Mouse (Mus musculus) neural tube, embryonic 10.5 days (tissue): Measurements from ENCODE around the gene Ano1.
A peak's percentile ranks its signal among the peaks of the same experiment; 100 is the strongest.

Experiments
- DNase-seq: peaks from one replicate; pipeline ENCODE4 v3.0.0-alpha.2; 2017; ENCODE audit warnings: low spot score; ENCODE audit errors: extremely low spot score

The Ano1 gene

DNA sequence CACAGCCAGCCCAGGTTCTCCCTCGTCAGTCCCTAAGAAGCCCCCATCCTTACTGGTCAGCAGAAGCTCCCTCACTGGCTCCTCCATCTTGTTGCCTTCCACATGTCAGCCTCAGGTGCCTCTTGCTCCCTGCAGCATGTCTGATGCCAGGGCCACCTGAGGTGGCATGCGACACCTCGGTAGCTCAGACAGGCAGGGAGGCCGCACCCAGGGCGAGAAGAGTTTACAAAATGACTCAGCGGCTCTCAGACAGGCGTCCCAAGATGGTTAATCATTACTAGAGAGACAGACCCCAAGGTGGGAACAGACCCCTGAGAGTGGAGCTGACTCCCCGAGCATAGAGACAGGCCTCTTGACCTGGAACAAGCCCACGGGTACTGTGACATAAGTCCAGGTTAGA, at the start of gene Ano1:
TSS of gene Ano1 (minus strand) at position 142 of the 400 bp plus-strand sequence.
- no peak for DNase-seq

DNA sequence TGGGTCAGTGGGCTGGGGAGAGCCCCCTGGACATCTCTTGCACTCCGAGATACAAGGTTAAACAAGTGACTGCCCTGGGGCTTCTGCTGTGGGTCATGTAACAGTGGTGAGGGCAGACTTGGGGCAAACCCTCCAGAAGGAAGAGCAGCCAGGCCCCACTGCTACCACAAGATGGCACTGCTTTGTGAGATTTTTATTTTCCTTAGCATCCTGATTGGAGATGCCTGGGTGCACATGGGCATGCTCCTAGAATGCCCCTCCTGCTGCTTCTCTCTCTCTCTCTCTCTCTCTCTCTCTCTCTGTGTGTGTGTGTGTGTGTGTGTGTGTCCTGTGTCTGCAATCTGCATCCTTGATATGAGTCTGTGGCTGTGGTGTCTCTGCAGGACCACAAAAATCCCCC, 46.7 kb upstream of the Ano1 start:
- DNase-seq = peak; percentile 47

DNA sequence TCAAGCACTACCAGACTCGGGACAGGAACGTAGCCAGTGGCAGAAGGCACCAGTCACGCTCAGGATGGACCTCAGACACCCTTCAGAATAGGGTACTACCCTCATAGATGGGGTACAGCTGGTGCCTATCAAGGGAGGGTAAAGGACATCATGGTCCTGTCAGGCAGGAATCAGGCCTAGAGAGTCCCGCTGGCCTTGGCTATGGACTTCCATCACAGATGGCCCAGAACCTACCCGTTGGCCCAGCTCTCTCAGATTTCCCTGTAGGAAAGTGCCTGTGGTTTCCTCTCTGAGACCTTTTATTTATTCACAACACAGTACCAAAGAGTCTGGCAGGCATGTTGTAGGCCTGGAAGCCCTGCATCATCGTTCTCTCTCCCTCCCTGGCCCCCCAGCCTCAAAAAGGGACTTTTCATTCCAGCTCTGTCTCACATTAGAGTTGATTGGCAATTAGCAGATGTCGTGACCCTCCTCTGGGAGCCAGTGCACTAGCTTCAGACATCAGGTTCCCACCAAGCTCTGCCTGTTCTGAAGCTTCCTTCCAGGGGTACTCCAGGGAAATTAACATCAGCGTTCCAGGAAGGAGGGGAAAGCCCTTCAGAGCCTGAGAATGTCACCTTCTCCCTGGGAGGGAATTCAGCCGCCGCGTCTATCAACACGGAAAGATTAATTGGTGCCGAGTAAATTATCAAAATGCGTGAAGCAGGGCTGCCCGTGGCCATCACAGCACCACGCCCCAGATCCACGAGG, 45.4 kb upstream of the Ano1 start:
- DNase-seq = no peak

DNA sequence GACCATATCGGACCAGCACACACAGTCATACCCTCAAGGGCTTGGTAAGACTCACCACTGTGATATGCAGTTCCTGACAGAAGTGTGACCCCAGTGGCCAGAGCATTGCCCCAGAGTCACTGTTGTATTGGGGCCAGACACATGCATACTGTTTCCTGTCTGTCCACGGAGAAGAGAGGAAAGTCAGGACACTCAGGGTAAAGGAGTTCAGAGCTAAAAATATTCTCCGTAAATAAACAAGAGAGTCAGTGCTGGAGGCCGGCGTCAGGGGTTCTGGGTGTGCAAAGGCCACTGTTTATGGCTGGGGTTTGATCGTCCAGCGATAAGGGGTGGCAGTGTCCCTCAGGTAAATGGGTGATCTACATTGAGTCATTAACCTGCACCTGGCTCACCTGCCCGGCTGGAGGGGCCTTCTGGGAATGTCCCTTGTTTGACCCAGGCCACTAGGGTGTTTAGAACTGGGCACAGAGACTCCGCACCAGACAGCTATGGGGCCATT, 44.3 kb upstream of the Ano1 start:
- DNase-seq = no peak

DNA sequence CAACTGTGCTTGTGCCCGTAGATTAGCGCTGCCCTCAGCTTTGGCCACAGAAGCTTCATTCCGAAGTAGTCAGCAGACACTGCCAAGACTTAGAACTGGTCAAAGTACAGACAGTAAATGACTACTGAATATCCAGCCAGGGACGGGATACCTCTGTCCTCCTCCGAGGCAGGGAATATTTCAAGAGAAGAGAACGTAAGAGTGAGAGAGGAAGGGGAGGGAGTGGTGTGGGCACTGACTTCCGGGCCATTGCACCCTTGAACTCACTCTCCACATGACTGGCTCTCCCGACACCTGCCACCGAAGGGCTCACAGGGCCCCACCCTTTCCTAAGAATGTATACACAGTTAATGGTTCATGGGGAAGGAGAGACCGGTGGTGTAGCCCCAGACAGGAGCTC, 41.5 kb upstream of the Ano1 start:
- no peak for DNase-seq

DNA sequence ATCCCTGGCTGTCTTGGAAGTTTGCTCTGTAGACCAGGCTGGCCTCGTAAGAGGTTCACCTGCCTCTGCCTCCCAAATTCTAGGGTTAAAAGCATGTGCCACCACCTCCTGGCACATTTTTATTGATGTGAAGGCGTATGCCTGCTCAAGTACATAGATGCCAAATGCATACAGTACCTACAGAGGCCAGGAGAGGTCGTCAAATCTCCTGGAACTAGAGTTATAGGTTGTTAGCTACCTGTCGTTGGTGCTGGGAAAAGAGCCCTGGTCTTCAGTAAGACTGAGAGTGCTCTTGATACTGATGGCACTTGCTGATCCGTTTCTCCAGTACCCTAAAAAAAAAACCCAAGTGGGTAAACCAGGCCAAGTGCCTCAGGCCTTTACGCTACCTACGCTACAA, 39.7 kb upstream of the Ano1 start:
- no peak for DNase-seq

DNA sequence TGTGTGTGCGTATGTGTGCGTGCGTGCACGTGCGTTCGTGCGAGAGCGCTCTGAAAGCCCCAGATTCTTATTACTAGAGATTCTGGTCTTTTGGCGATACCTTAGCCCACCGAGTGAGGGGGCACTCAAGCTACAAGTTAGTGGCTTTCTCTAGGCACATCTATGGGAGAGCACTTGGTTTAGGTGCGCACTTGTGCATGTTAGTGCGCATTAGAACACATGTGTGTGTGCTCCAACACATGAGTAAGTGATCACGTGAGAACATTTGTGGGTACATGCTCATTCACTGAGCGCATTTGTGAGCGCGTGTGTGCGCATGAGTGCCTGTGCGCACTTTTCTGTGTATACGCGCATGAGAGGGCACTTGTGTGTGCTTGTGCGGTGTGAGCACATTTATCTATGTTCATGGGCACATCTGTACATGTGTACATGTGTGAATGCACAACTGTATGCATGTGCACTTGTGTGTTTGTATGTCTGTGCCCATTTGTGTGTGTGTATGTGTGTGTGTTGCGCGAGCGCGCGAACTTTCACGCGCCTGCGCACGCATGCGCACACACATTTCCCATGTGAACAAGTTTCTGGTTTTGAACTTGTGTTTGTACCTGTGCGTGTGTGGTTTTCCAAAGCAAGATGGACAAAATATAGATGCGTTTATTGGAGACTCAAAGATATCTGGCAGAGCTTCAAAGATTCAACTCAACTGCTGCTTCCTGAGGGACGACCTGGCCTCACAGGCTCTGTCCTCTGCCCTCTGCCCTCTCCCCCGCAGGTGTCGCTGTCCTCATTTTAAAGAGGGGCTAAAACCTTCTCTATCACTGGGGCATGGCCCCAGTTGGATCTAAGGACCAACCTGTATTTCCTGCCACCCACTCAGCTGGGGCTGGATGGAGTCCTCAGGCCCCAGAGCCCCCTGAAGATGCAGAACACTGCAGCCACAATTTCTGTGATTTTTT, 38.1 kb upstream of the Ano1 start:
- DNase-seq = peak; percentile 47

DNA sequence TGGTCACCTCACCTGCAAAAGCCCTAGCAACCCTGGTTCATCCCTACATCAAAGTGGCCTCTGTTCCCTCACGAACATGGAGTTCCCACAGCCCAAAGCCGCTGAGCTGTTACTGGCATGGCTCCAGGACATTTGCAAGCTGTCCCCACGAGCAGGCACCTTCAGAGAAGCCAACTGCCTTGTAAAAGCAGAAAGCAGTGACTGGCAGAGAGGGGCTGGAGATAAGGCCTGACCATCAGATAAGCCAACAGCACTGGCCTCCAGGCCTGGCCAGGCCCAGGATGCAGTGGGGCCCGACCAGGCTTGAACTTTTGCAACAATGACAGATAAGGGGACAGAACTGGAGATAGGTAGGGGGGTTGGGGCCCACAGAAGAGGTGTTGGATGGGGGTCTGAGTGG, 36.9 kb upstream of the Ano1 start:
- no peak for DNase-seq

DNA sequence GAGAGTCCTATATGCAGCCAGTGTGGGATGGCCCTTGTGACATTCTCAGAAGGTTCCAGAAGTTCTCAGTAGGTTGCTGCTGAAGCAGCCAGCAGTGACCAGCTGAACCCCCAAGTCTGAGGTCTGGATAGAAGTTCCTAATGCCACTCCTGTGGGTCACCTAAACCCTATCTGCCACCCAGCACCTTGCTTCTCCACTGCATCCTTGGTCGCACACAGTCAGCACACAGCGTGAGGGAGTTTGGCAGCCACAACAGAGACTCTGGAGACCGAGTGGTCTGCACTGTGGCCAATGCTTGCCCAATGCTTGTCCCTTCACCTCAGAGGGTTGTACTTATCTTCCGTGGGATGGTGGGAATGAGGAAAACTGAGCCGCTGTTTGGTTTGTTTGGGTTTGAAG, 35.7 kb upstream of the Ano1 start:
- DNase-seq = no peak

DNA sequence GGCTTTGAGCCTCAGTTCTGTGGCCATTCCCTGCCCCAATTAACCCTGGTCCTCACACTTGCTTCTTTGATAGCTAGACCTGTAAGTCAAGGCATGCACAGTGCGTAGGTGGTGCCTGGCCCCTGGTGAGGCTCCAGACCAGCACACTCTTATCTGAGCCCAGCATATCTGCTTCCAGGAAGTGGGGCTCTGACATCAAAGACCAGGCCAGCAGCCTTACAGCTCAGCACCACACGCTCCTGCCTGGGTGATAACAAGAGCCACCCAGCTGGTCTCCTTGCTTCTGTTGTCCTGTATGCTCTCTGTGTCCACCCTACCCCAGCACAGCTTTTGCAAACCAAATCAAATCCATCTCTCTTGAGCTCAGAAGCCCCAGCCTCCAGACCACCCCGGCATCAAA, 34.8 kb upstream of the Ano1 start:
- DNase-seq = no peak

DNA sequence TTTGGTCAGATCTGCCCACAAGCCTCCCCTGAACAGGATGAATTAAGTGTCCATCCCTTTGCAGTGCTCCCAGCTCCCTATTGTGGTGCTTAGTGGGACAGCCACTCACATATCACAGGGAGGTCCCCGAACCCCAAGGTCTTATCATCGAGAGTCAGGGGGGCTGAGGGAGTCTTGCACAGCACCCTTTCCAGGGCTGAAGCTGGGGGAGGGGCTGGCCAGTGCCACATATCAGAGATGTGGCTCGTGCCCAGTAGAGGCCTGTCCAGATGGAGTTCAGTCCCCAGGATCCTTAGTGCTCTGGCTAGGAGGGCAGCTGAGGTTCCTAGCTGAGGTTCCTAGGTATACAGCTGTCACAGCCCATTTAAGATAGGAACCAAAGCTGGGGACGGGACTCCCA, 32.4 kb upstream of the Ano1 start:
- no peak for DNase-seq

DNA sequence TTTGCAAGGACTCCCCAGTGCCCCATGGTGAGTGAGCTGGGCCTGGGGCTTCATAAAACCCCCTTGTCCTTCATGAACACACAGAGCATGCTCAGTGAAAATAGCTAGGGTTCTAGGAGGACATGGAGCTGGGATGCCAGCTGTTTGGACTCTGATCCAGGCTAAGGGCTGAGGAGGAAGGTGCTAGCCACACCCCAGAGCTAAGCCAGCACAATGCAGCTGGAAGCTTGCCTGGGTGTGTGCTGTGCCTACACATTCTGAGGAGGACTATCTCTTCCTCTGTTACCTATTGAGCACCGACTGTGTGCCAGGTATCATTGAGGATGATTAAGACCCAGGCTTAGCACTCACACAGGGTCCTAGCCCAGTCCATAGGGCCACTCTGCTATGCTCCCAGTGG, 30.6 kb upstream of the Ano1 start:
- no peak for DNase-seq

DNA sequence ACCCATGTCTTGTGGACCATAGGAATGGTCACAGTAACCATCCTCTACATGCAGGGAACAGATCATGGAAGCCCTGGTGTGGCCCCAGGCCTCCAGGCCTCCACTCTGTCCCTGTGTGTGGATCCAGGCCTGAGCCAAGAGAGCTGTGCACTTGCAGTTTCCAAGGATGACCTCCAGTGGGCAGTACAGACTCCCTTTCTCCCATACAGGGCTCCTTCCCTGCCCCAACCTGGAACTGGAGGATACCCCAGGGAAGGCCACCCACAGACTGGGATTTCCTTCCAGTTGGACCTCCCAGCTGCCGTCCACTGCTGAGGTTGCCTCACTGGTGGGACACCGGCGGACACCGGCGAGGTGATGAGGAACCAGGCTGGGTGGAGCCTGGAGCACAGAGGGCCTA, 29.6 kb upstream of the Ano1 start:
- peak; percentile 40 for DNase-seq

DNA sequence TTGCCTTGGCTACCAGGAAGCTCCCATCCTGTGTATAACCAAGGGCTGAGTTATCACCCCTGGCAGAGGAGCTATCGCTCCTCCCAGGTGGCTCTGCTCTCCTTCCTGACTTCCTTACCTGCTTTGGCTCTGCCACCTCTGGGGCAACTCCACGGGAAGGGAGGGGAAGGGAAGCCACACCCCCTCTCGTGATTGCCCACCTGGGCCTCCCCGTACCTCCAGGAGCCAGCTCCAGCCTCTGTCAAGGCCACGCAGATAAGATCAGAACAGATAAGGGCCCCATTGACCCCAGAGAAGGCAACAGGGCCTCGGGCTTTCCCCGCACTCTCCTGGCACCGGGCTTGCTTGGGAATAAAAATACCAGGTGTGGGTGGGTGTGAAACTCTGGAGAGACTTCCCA, 28.4 kb upstream of the Ano1 start:
- no peak for DNase-seq

DNA sequence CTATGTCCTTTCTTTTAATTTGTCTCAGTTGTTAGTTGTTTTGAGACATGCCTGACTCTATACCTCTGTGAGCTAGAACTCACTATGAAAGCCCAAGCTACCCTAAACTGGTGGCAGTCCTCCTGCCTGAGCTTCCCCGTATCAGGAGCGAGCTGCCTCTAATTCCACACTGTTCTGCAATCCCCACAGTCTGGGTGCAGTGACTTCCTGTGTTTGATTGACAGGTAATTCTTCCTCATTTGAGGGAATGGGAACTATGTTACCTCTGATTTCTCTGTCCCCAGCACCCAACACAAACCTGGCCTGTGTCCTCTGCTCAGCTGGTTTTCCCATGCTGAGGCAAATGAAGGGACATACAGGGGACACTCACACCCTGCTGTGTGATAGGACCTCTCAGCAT, 27.9 kb upstream of the Ano1 start:
- no peak for DNase-seq

DNA sequence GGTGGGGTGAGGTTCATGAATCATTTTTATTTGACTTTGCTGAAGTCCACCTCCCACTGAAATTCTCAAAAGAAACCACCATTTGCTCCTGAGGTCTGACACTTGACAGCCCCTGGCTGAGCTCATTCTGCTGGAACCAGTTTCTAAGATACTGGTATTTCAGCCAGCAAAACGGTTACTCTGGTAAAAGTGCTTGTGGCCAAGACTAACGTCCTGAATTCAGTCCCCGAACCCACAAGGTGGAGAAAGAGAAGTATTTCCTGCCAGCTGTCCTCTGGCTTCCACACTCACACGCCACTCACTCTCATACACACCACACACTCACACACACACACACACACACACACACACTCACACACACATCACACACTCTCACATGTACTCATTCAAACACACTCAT, 26.0 kb upstream of the Ano1 start:
- no peak for DNase-seq

DNA sequence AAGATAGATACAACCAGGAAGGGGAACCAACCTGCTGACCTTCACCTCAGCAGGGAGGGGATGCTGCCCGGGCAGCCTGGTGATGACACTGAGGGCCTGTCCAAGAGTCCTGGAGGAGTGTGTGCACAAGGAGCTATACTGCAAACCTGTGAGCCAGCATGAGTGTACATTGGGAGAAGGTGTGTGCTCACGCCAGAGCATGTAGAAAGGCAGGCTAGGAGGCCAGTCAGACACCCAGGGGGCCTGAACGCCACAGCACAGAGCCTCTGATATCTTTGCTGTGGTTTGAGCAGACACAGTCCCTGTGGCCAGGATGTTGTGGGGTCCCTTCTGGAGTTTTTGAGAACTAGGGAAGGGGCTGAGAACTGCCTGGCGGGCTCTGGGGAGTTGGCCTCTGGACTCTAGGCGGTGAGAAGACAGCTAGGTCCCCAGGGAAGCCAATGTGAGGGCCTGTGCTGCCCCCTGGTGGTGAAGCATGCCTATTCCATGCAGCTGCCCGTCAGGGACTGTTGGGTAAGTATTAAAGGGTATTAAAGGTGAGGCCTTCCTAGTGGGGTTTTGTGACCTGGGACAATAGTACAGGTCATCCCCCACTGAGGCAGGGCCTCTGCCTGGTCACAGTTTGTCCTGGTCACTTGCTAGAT, 24.2 kb upstream of the Ano1 start:
- DNase-seq = peak; percentile 93

DNA sequence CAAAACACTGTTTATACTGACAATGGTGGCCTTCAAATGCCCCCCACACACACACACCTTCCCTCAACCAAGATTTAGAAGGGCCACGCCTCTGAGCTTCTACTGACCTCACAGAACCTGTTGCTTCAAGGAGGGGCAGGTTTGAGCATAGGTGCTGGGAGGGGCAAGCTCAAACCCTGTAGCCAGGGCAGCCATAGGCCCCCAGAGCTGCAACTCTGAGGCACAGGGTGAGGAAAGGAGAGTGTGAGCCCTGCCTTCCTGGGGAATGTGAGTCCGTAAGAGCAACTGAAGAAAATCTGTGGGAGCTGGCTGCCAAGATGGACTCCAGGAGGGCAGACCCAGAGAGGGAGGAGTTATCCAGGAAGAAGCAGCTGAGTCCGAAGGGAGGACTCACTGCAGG, 23.4 kb upstream of the Ano1 start:
- DNase-seq = no peak

DNA sequence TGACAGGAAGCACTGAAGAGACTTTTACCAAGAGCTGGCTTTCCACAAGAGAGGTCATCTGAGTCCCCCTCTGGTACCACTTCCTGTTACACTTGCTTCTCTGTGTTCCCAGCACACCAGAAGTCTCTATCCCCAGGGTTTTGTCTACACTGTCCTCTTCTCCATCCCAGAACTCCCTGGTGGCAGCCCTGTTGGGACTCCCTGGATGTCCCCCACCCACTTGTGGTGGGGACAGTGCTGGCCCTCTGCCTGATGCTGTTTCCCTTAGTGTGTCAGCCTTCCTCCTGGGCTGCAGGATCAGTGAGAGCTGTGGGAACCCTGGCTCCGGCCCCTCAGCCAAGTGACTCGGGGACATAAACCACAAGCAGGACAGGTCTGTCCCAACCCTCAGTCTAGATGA, 22.5 kb upstream of the Ano1 start:
- no peak for DNase-seq

DNA sequence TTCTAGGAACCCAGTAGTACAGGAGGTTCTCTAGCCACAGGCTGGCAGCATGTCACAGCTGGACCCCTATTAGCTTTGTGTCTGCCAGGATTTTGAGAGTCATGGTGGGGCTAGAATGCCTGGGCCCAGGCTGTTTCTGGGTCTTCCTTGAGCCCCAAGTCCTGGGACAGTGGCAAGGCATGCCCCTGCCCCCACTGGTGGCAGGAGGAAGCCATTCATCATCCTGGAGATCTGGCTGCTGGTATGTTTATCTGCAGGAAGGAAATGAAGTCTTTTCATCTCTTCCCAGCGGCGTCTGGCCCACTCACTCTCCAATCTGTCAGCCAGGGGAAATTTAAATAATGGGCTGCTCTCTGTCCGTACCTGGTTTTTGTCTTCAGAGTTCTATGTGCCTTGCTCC, 18.3 kb upstream of the Ano1 start:
- peak; percentile 30 for DNase-seq

DNA sequence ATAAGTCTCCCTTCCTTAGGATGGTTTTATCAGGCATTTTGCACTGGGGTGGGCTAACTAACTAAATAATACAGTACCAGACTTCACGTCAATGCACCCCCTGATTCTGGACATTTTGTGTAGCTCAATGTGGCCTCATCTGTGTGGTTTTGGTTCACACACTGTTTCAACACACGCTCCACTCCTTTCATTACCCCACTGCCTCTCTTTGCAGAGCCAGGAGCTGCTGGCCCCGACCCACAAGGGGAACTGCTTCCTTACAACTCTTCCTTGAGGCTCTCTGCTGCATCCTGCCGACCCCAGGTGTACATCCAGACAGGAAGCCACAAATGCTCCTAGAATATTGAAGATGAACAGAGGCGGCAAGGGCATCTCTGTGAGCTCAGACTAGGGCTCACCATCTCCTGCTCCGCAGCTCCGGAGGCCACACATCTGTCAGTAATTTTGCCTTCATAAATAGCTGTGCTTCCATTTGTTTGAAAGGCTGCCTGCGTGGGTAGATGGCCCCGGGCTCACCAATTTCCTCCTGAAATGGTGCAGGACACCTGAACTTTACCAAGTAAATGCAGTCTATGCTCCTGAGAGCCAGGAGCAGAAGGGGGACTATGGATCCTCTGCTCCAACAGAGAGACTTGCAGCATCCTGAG, 17.8 kb upstream of the Ano1 start:
- DNase-seq = peak; percentile 28

DNA sequence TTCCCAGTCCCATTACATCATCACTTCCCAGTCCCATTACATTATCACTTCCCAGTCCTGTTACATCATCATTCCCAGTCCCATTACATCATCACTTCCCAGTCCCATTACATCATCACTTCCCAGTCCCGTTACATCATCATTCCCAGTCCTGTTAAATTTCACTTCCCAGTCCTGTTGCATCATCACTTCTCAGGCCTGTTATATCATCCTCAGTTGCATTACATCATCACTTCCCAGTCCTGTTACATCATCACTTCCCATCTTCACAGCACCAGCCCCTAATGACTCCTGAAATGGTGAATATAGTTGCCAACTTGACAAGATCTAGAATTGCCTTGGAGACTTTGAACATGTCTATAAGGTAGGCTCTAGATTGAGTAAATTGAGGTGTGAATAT, 17.1 kb upstream of the Ano1 start:
- no peak for DNase-seq
